19 mouse cellular contexts compared by ENCODE assay signal in the genomic region with DNA sequence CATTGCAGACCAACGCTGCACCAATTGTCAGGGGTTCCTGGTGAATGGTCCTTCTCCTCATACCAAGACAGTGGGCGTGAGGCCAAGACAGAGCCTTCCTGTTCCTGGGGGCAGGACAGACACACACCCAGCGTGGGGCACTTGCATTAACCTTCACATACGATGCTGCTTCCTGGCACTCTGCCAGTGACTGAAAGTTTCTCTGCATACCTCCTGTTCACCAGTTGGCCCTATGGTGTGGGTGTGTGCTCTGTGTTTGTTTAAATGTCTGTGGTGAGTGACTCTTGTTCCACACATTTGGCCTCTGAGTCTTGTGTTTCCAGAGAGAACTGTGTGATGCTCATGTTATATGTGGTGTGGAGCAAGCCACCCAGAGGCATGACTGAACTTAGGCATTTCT. TPM values are rescaled to one million over a fixed set of nuclear protein-coding genes. Genes with fewer than 3 reads are reported as not detected.
DNase-seq lines count a peak whose midpoint lies in the region; ATAC-seq and TF ChIP-seq lines count a peak whose summit lies in the region.
"Had no signal": no experiment of that assay in that cellular context is flagged by ENCODE, and none has a peak within 500 bp of the region (broad histone marks: within the 10 kb centered on the region; RNA-seq: fewer than 3 reads in every experiment).

No protein-coding gene starts in this region.

- no peak for ATAC-seq in hindbrain, postnatal 0 days
- no peak for ATAC-seq in hindbrain, embryonic 13.5 days (ENCODE audit: low FRiP score)
- 0 out of 2 replicates have a peak, but pooled peaks have one; percentile 23 for ATAC-seq in common myeloid progenitor, adult 5-6 weeks (replicated peaks; ENCODE audit: low read depth, poor library complexity, severe bottlenecking)
- no peak for ATAC-seq in midbrain, embryonic 14.5 days (ENCODE audit: low FRiP score, low TSS enrichment)
- ATAC-seq: forebrain, postnatal 0 days had no signal

- no peak overlapping the region for H3K9ac ChIP-seq in hindbrain, postnatal 0 days (replicated peaks; ENCODE audit: low read length)
- H3K9ac ChIP-seq in hindbrain, embryonic 13.5 days = no peak overlapping the region
- H3K9ac ChIP-seq in midbrain, embryonic 14.5 days (replicated peaks; ENCODE audit: low read length) = no peak overlapping the region
- H3K9ac ChIP-seq: forebrain, postnatal 0 days; hindbrain, embryonic 14.5 days; liver, embryonic 14.5 days; neural tube, embryonic 12.5 days had no signal

- TF ChIP-seq CTCF in hindbrain, postnatal 0 days (IDR thresholded peaks at IDR 0.05; ENCODE audit: low read depth) = no peak

- no peaks in the 10 kb centered on the region for H3K9me3 ChIP-seq in hindbrain, postnatal 0 days (ENCODE audit: low read length)
- H3K9me3 ChIP-seq in hindbrain, embryonic 13.5 days = no peaks in the 10 kb centered on the region
- H3K9me3 ChIP-seq in midbrain, embryonic 14.5 days (ENCODE audit: control insufficient read depth, low read length) = no peaks in the 10 kb centered on the region
- H3K9me3 ChIP-seq: neural tube, embryonic 12.5 days had no signal

- 64% methylated on average over 4 of the region's 4 CpGs for WGBS in hindbrain, postnatal 0 days
- 81% methylated on average over 4 of the region's 4 CpGs for WGBS in hindbrain, embryonic 13.5 days
- 87% methylated on average over 4 of the region's 4 CpGs for WGBS in midbrain, embryonic 14.5 days

- peak; percentile 29 for DNase-seq in hindbrain, postnatal 0 days (ENCODE audit: low spot score)
- DNase-seq in testis, postnatal 10 days (ENCODE audit: low spot score) = peak; percentile 59
- DNase-seq in testis, postnatal 14 days (ENCODE audit: low spot score) = no peak
- DNase-seq in midbrain, embryonic 14.5 days = no peak
- no peak for DNase-seq in neural tube, embryonic 10.5 days (ENCODE audit: extremely low spot score, low spot score)
- DNase-seq: adrenal gland, adult 2 months; cerebellum, adult 2 months; embryo, embryonic 11 days; forebrain, postnatal 0 days; heart, postnatal 10 days; kidney, adult 2 months; kidney, postnatal 36 days; thymus, postnatal 14 days had no signal

- peaks cover 67% of the 10 kb centered on the region for H3K36me3 ChIP-seq in hindbrain, postnatal 0 days (ENCODE audit: insufficient read depth, low read length)
- peaks cover 90% of the 10 kb centered on the region for H3K36me3 ChIP-seq in hindbrain, embryonic 13.5 days
- peaks cover 90% of the 10 kb centered on the region for H3K36me3 ChIP-seq in midbrain, embryonic 14.5 days (ENCODE audit: control insufficient read depth, insufficient read depth, low read length)

- no peaks in the 10 kb centered on the region for H3K27me3 ChIP-seq in hindbrain, postnatal 0 days (ENCODE audit: insufficient read depth, low read length)
- H3K27me3 ChIP-seq in hindbrain, embryonic 13.5 days = no peaks in the 10 kb centered on the region
- H3K27me3 ChIP-seq in midbrain, embryonic 14.5 days (ENCODE audit: control insufficient read depth, insufficient read depth, low read length) = no peaks in the 10 kb centered on the region
- H3K27me3 ChIP-seq: CH12.LX; neural tube, embryonic 12.5 days had no signal

- H3K4me2 ChIP-seq in hindbrain, postnatal 0 days (ENCODE audit: low read depth, low read length) = no peak overlapping the region
- no peak overlapping the region for H3K4me2 ChIP-seq in hindbrain, embryonic 13.5 days
- H3K4me2 ChIP-seq in midbrain, embryonic 14.5 days (ENCODE audit: low read length) = no peak overlapping the region
- H3K4me2 ChIP-seq: hindbrain, embryonic 14.5 days; neural tube, embryonic 12.5 days had no signal

- no peak overlapping the region for H3K27ac ChIP-seq in hindbrain, postnatal 0 days
- H3K27ac ChIP-seq in hindbrain, embryonic 13.5 days = no peak overlapping the region
- H3K27ac ChIP-seq in midbrain, embryonic 14.5 days (replicated peaks; ENCODE audit: low read depth, low read length) = no peak overlapping the region
- H3K27ac ChIP-seq: hindbrain, embryonic 14.5 days; liver, embryonic 14.5 days; neural tube, embryonic 12.5 days had no signal

- no peaks in the 10 kb centered on the region for H3K4me1 ChIP-seq in hindbrain, postnatal 0 days (ENCODE audit: insufficient read depth, low read length)
- H3K4me1 ChIP-seq in hindbrain, embryonic 13.5 days (replicated peaks) = no peaks in the 10 kb centered on the region
- no peaks in the 10 kb centered on the region for H3K4me1 ChIP-seq in midbrain, embryonic 14.5 days (ENCODE audit: control insufficient read depth, insufficient read depth, low read length)
- H3K4me1 ChIP-seq: neural tube, embryonic 12.5 days had no signal

- no peak overlapping the region for H3K4me3 ChIP-seq in hindbrain, postnatal 0 days (ENCODE audit: low read length)
- H3K4me3 ChIP-seq in hindbrain, embryonic 13.5 days = no peak overlapping the region
- H3K4me3 ChIP-seq in midbrain, embryonic 14.5 days (replicated peaks; ENCODE audit: low read depth, low read length) = no peak overlapping the region
- H3K4me3 ChIP-seq: neural tube, embryonic 12.5 days had no signal

RNA-seq across cellular contexts. Expression of a gene that starts 25.1 kb away (rescaled TPM):
- total RNA-seq in hindbrain, postnatal 0 days (2014; rRNA removed) = 13.7 and 15.0 TPM in 2 replicates
- 20.1 and 21.8 TPM in 2 replicates for polyA plus RNA-seq in hindbrain, postnatal 0 days (2015; fragmentation: Nextera tagmentation; extraction: Ambion mirVana)
- polyA plus RNA-seq in hindbrain, embryonic 13.5 days (2015; fragmentation: Nextera tagmentation; extraction: Ambion mirVana) = 31.9 and 33.1 TPM in 2 replicates
- total RNA-seq in common myeloid progenitor, adult 5-6 weeks (2017) = 27.0 and 29.1 TPM in 2 replicates
- polyA plus RNA-seq in midbrain, embryonic 14.5 days (2014; fragmentation: Nextera tagmentation; extraction: Ambion mirVana) = 26.3 and 32.2 TPM in 2 replicates

RNA-seq across cellular contexts. Expression of a gene that starts 31.6 kb away (rescaled TPM):
- total RNA-seq in hindbrain, postnatal 0 days (2014; rRNA removed) = 40.0 and 41.0 TPM in 2 replicates
- polyA plus RNA-seq in hindbrain, postnatal 0 days (2015; fragmentation: Nextera tagmentation; extraction: Ambion mirVana) = 58.6 and 69.4 TPM in 2 replicates
- polyA plus RNA-seq in hindbrain, embryonic 13.5 days (2015; fragmentation: Nextera tagmentation; extraction: Ambion mirVana) = 76.0 and 78.7 TPM in 2 replicates
- total RNA-seq in common myeloid progenitor, adult 5-6 weeks (2017) = 260 and 278 TPM in 2 replicates
- polyA plus RNA-seq in midbrain, embryonic 14.5 days (2014; fragmentation: Nextera tagmentation; extraction: Ambion mirVana) = 48.1 and 69.3 TPM in 2 replicates

Comparison
In these comparisons a context has a peak if more than half of its experiments do, and no peak if none do; other contexts are left out.
1. DNase-seq: peak in hindbrain, postnatal 0 days (single experiment) and testis, postnatal 10 days (single experiment); none in testis, postnatal 14 days (single experiment), midbrain, embryonic 14.5 days (single experiment) and neural tube, embryonic 10.5 days (single experiment).